Mouse (Mus musculus): Measurements from ENCODE around the gene Gatad2b. TPM values are rescaled to one million over a fixed set of nuclear protein-coding genes. Genes with fewer than 3 reads are reported as not detected.

Gatad2b gene
- total and polyA plus RNA-seq, 3 experiments: 8.4 to 22.6 (median 8.9) TPM

DNA sequence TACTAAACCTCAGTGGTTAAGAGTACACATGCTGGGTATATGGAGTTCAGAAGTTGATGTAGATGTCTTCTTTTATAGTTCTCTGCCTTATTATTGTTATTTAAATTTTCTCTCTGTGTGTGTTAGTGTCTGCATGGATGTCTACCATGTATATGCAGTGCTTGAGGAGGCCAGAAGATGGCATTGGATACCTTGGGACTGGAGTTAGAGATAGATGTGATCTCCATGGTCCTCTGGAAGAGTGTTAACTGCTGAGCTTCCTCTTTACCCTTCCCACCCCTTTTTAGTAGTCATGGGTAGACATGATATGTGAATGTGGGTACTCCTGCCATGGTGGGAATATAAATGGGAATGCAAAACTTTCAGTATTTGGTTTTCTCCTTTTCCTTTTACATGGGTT, 42.5 kb downstream of the Gatad2b start:
- in situ Hi-C loops (cut with MboI; ENCODE audit: low pct_ligation_motif_present, low pct_unique_long_range_greater_than_20kb, low sequenced_read_pairs): no loop called here
- H3K79me2 ChIP-seq (replicated peaks; ENCODE audit: control insufficient read depth, extremely low read depth, insufficient read depth, poor library complexity, severe bottlenecking): peaks cover 67% of the 10 kb centered on the region
- H3K4me1 ChIP-seq (ENCODE audit: control insufficient read depth in 1 of 2, insufficient read depth in 2 of 2): no peaks in the 10 kb centered on the region
- H3K9me3 ChIP-seq (replicated peaks; ENCODE audit: low read length): no peaks in the 10 kb centered on the region
- no peak overlapping the region for H3K27ac ChIP-seq (ENCODE audit: insufficient read depth, low read depth)
- H3K9ac ChIP-seq (ENCODE audit: insufficient read depth, low read depth): no peak overlapping the region
- no peaks in the 10 kb centered on the region for H3K27me3 ChIP-seq (replicated peaks)
- H3K36me3 ChIP-seq (replicated peaks in 1 of 2; ENCODE audit: control insufficient read depth in 1 of 2, insufficient read depth in 1 of 2, low read length in 1 of 2): peaks cover 0 to 39% of the 10 kb centered on the region in 2 experiments
- dilution Hi-C loops (cut with MboI; ENCODE audit: extremely low pct_ligation_motif_present, extremely low pct_unique_long_range_greater_than_20kb, low sequenced_read_pairs): no loop called here
- no peak for DNase-seq (ENCODE audit: extremely low read depth)
- TF ChIP-seq POLR2AphosphoS2 (IDR thresholded peaks at IDR 0.05; ENCODE audit: low read depth, low read length) (no peak), USF2 (conservative IDR thresholded peaks at IDR 0.05; ENCODE audit: low read depth, low read length) (no peak), CTCF (conservative IDR thresholded peaks at IDR 0.05 in 1 of 2, IDR thresholded peaks at IDR 0.05 in 1 of 2; ENCODE audit: low read depth in 2 of 2, low read length in 2 of 2) (peak in 1 of 2 experiments; percentile 49; a peak in 2 of 4 replicates), MAZ (IDR thresholded peaks at IDR 0.05; ENCODE audit: low read depth, low read length) (no peak), RAD21 (IDR thresholded peaks at IDR 0.05; ENCODE audit: low read depth, low read length) (peak; percentile 33), UBTF (IDR thresholded peaks at IDR 0.05; ENCODE audit: low read depth, low read length) (no peak), RCOR1 (conservative IDR thresholded peaks at IDR 0.05; ENCODE audit: low read depth, low read length) (no peak), SMC3 (IDR thresholded peaks at IDR 0.05; ENCODE audit: low read depth, low read length) (peak; percentile 17), JUND (conservative IDR thresholded peaks at IDR 0.05; ENCODE audit: low read depth, low read length) (no peak)
- H3K4me2 ChIP-seq (ENCODE audit: insufficient read depth, low read depth, poor library complexity, severe bottlenecking): no peak overlapping the region
- no peak overlapping the region for H3K4me3 ChIP-seq (replicated peaks in 1 of 3; ENCODE audit: low read depth in 2 of 3, low read length in 2 of 3, poor library complexity in 1 of 3)

DNA sequence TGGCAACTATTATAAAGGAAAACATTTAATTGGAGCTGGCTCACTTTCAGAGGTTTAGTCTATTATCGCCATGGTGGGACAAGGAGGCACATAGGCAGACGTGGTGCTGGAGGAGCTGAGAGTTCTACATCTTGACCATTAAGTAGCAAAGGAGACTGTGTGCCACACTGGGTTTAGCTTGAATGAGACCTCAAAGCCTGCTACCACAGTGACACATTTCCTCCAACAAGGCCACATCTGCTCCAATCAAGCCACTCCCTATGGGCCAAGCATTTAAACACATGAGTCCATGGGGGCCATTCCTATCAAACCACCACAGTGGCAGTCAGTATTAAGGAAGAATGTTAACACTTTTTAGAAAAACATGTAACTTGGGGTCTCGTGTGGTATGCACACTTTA, 45.2 kb downstream of the Gatad2b start:
- Histone ChIP-seq H3K4me2 (ENCODE audit: insufficient read depth, low read depth, poor library complexity, severe bottlenecking) (no peak overlapping the region), H3K79me2 (replicated peaks; ENCODE audit: control insufficient read depth, extremely low read depth, insufficient read depth, poor library complexity, severe bottlenecking) (peaks cover 55% of the 10 kb centered on the region), H3K4me1 (ENCODE audit: control insufficient read depth in 1 of 2, insufficient read depth in 2 of 2) (no peaks in the 10 kb centered on the region), H3K9me3 (replicated peaks; ENCODE audit: low read length) (no peaks in the 10 kb centered on the region), H3K36me3 (replicated peaks in 1 of 2; ENCODE audit: control insufficient read depth in 1 of 2, insufficient read depth in 1 of 2, low read length in 1 of 2) (peaks cover 4 to 46% of the 10 kb centered on the region in 2 experiments), H3K27me3 (replicated peaks) (no peaks in the 10 kb centered on the region), H3K27ac (ENCODE audit: insufficient read depth, low read depth) (no peak overlapping the region), H3K9ac (ENCODE audit: insufficient read depth, low read depth) (no peak overlapping the region), H3K4me3 (replicated peaks in 1 of 3; ENCODE audit: low read depth in 2 of 3, low read length in 2 of 3, poor library complexity in 1 of 3) (no peak overlapping the region)
- TF ChIP-seq JUND (conservative IDR thresholded peaks at IDR 0.05; ENCODE audit: low read depth, low read length) (no peak), CHD1 (IDR thresholded peaks at IDR 0.05; ENCODE audit: low read depth, low read length) (no peak), MEF2A (IDR thresholded peaks at IDR 0.05; ENCODE audit: borderline replicate concordance, low read depth, low read length) (no peak), GABPA (IDR thresholded peaks at IDR 0.05; ENCODE audit: insufficient replicate concordance, low read depth, low read length) (no peak), TBP (conservative IDR thresholded peaks at IDR 0.05; ENCODE audit: low read depth, low read length) (no peak), ELF1 (IDR thresholded peaks at IDR 0.05; ENCODE audit: low read depth, low read length) (no peak), RAD21 (IDR thresholded peaks at IDR 0.05; ENCODE audit: low read depth, low read length) (no peak), POLR2AphosphoS2 (IDR thresholded peaks at IDR 0.05; ENCODE audit: low read depth, low read length) (no peak), HCFC1 (IDR thresholded peaks at IDR 0.05; ENCODE audit: low read depth, low read length) (no peak), UBTF (IDR thresholded peaks at IDR 0.05; ENCODE audit: low read depth, low read length) (no peak), CHD2 (IDR thresholded peaks at IDR 0.05; ENCODE audit: low read length) (no peak), CTCF (conservative IDR thresholded peaks at IDR 0.05 in 1 of 2, IDR thresholded peaks at IDR 0.05 in 1 of 2; ENCODE audit: low read depth in 2 of 2, low read length in 2 of 2) (no peak), MAX (IDR thresholded peaks at IDR 0.05; ENCODE audit: low read length) (no peak), MXI1 (IDR thresholded peaks at IDR 0.05; ENCODE audit: low read depth, low read length) (no peak), ZC3H11A (IDR thresholded peaks at IDR 0.05; ENCODE audit: low read depth, low read length) (no peak), MYC (IDR thresholded peaks at IDR 0.05; ENCODE audit: low read depth, low read length) (no peak), NRF1 (IDR thresholded peaks at IDR 0.05; ENCODE audit: low read depth, low read length) (no peak), IRF4 (IDR thresholded peaks at IDR 0.05; ENCODE audit: low read depth, low read length) (no peak), RCOR1 (conservative IDR thresholded peaks at IDR 0.05; ENCODE audit: low read depth, low read length) (no peak), USF1 (IDR thresholded peaks at IDR 0.05; ENCODE audit: low read depth, low read length) (no peak)
- in situ Hi-C loops (cut with MboI; ENCODE audit: low pct_ligation_motif_present, low pct_unique_long_range_greater_than_20kb, low sequenced_read_pairs) (no loop called here), dilution Hi-C loops (cut with MboI; ENCODE audit: extremely low pct_ligation_motif_present, extremely low pct_unique_long_range_greater_than_20kb, low sequenced_read_pairs) (no loop called here)
- no peak for DNase-seq (ENCODE audit: extremely low read depth)
